Mouse (Mus musculus) urinary bladder, postnatal 10 days (tissue): ENCODE measurements around the gene Copz1.
A peak's percentile ranks its signal among the peaks of the same experiment; 100 is the strongest.
"Not testable (repeated sequence)": the region's sequence is repeated elsewhere in the genome, so short reads cannot be mapped to it uniquely, and the experiment has no call there.

Experiments
- DNase-seq: peaks from one replicate; pipeline ENCODE4 v3.0.0; 2022; ENCODE audit warnings: low spot score

Gene Copz1

DNA sequence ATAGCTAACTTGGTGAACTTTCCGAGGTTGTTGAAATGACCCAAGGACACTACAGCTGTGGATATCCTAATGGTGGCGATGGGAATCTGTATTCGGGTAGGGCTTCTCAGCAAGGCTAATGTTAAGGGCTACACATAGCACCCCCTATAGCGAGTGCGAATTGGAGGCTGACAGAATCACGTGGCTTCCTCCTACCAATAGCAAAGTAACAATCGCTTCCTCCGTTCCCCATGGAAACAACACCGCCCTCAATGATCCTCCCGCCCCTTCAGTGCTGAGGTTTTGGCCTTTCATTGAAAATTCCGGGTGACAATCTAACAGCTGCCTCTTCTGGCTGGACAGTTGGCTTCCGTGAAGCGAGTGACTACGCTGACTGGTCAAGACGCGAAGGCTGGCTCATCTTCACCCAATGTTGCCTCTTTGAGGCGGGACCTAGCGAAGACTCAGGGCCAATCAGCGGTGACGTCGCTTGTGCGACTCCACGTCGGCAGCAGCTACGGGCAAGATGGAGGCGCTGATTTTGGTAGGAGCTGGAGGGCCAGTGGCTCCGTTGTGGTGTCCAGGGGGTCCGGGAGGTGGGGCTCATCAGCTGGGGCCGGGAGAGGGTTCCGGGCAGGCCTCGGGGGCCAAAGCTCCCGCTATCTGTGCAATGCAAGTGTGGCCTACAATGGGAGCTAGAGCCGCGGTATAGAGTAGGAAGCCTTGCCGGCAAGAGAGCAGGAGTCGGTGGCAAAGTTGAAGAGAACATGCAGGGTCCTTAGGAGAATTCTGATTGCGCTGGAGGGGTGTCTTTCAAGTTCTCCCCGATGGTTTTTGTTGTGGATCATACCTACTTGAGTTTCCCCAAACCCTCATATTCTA is at the start of gene Copz1:
Gene Copz1, plus strand, starts transcription at position 296 of the 861 bp plus-strand sequence.
- DNase-seq, result peak; percentile 87

DNA sequence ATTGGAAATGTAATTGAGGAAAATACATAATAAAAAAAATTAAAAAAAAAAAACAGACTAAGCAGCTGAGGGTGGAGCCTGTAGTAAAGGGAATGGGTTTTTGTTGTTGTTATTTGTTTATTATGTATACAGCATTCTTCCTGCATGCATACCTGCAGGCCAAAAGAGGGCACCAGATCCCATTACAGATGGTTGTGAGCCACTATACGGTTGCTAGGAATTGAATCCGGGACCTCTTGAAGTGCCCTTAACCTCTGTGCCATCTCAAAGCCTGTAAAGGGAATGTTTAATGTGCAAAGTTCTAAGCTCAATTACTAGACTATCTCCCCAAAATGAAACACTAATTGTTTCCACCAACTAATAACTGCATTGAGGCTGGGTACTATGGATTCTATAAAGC is 48.4 kb upstream of the Copz1 start:
- DNase-seq, result no peak

DNA sequence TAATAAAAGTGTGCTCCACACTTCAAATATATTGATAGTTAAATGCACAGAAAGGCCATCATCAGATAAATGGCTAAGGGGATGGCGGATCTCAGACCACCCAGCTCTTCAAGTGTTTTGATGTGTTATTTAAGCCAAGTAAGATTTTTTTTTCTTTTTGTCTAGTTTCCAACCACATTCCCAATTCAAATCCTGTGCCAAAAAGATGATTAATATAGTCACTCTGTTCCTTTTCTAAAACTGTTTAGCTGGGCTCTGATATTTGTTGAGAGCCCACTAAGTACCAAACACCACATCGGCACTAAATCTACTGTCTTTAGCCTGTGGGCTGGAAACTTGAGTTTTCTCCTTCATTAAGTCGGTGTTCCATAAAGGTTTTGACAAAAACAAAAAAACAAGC is 45.5 kb upstream of the Copz1 start:
- DNase-seq, result no peak

DNA sequence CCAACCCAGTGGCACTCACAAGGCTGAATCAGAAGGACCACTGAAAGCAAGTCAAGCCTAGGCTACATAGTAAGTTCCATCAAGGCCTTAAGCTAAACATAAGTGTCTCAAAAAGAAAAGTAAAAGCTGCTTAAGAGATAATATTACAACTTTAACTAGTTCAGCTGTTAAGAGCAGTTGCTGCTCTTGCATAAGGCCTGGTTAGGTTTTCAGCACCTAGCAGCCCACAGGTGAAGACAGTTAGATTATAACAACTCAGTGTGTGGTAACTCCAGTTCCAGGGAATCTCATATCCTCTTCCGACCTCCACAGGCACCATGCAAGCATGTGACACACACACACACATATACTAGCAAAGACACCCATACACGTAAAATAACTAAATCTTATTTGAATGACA is 44.9 kb upstream of the Copz1 start:
- DNase-seq, result no peak

DNA sequence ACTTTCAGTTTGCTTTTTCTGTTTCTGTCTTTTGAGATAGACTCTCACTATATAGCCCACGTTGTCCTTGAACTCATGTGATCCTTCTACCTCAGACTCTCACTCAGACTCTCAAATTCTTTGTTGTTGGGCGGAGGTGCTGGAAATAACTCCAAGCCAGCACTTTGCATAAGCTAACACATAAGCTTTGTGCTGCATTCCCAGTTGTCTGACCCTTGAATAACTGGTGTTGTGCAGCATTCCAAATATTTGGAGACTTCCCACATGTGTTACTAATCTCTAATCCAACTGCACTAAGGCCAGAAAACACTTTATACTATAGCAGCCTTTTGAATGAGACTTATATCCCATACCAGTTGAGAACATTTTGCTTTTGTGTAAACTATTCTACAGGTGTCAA is 43.6 kb upstream of the Copz1 start:
- DNase-seq, result no peak

DNA sequence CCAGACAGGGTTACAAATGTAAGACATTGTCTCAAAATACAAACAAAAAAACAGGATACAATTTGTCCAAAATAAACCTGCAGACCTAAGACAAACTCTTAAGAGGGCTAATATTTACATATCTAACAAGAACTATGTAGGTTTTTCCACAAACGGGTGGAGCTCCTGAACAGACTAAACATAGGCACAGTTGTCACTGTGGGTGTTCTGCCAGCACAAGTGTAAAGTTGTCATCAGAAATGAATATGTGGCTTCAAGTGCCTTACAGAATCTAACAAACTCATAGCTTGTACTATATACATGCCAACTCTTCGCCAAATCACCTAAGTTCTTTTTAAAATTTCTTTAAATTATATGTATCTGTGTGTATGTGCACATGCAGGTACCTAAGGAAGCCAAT is 39.4 kb upstream of the Copz1 start:
- DNase-seq, result no peak

DNA sequence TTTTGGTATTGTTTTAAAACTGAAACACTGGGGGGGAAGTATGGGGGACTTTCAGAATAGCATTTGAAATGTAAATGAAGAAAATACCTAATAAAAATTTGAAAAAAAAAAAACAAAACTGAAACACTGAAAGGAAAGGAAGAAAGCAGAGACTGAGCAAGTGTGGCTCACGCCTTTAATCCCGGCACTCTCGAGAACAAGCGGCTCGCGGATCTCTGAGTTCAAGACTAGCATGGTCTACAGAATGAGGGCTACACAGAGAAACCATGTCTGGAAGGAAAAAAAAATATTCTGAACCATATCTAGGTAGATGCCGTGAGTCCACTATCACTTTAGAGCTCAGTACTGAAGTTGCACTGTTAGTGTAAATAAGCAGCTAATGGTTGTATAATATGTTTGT is 35.2 kb upstream of the Copz1 start:
- DNase-seq, result no peak

DNA sequence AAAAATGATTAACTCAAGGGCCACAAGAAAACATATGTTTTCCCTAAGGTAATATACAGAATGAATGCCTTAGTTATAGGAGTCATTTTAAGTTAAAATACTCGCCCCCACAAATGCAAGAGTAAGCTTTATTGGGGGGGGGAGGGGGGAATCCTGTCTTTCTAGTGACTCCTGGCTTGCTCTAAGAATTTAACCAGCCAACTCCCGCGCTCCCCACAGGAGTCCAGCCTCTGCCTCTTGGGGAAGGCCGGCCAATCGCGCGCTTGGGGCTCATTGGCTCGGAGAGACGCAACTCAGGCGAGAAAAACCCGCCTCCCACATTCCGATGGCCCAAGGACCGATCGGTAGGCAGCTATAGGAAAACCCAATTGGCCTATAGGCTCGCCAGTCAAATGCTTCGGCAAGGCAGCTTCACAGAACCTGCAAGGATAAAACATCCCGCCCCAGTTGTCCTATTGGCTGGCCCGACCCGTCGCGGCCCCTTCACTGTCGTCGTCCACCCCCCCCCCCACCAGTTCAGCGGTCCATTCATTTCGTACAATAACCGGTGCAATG is 33.3 kb upstream of the Copz1 start:
- DNase-seq, result peak; percentile 83

DNA sequence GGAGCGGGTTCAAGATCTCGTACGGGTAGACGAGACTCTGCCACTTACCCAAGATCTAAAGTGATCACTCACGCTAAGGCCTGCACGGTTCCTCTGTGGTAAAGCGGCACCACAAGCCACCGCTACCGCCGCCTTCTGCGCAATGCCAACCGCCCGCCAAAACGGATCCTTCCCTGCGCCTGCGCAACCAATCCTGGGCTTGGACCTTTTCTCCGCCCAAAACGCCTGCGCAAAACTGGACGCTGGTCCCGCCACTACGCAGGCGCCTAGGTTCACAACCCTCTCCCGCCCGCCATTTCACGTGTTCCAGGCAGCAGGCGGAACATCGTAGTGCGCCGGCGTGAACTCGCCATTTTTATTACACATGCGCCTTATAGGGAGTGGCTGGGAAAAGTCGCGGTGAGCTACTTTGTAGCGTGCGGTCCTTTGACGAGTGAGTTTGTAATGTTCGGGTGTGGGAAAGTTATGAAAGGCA is 32.8 kb upstream of the Copz1 start, which contains the start of gene Cbx5:
Gene Cbx5, minus strand, starts transcription at position 132 of the 475 bp plus-strand sequence.
- peak; percentile 90 for DNase-seq

DNA sequence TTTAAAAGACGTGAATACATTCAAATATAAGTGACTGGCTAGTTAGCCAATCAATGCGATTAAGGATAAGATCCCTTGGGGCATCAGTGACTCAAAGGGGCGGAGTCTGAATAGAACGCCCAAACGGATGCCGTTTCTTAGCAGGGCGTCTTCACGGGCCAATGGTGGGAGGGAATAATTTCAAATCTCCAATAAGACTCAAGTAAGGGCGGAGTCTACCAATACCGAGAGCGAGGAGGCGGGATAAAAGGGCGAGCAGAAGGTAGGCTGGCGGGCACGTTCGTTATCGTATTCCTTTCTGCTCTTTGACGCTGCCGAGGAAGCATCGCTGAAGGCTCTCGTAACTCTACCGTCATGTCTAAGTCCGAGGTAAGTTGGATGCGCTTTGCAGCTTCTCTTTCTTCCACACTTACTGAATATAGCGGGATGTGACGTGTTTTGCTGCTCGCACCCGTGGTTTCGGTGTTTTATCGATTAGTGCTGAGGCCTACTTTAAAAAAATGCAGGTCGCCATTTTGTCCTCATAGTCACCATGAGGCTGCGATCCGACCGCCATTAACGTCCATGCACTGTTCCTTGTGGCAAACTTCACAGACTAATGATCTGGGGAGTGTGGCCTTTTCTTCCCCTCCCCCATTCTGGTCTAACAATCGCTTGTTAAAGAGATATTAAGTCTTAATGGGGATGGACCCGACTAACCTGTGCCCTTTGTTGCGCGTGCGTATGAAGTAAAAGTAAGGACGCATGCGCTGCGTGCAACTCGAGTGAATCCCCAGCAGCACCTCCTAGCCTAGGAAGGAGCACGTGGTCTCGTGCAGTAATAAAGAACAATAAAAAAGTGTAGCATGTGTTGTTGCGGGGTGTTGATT is 32.1 kb upstream of the Copz1 start, which contains the start of gene Hnrnpa1:
Gene Hnrnpa1, plus strand, starts transcription at position 273 of the 869 bp plus-strand sequence.
- peak; percentile 62 for DNase-seq

DNA sequence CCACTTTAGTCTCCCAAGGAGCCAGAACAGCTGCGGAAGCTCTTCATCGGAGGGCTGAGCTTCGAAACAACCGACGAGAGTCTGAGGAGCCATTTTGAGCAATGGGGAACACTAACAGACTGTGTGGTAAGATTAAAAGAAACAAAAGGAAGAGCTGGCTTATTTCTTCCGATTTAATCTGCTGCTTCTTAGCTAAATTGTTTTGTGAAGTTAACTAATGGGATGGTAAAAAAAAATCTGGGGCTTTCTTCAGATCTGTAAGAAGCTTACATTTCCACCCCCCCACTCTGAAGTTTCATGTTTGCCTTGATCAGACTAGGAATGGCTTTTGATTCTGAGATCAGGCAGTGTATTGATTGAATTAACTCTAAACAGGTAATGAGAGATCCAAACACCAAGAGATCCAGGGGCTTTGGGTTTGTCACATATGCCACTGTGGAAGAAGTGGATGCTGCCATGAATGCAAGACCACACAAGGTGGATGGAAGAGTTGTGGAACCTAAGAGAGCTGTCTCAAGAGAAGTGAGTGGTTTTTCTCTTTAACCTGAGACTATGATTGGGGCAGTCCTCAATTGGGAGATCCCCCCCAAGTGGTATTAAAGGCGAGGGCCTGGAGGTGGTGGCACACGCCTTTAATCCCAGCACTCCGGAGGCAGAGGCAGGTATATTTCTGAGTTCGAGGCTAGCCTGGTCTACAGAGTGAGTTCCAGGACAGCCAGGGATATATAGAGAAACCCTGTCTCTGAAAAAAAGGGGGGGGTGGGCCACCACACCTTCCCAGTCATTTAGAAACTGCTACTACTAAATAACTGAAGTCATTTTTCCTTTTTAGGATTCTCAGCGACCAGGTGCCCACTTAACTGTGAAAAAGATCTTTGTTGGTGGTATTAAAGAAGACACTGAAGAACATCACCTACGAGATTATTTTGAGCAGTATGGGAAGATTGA is 31.2 kb upstream of the Copz1 start:
- DNase-seq, result not testable (repeated sequence)

DNA sequence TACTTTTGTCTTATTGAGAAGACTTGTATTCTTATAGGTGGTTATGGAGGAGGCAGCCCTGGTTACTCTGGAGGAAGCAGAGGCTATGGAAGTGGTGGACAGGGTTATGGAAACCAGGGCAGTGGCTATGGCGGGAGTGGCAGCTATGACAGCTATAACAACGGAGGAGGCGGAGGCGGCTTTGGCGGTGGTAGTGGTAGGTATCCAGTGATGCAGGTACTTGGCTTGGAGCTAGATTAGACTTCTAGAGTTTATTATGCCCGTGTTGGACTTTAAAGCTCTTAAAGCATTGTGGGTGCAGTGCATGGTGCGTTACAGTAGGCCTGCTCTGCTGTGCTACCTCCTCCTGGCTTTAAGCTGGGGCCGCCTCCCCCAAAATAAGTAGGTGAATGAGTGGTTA is 29.6 kb upstream of the Copz1 start:
- DNase-seq, result no peak

DNA sequence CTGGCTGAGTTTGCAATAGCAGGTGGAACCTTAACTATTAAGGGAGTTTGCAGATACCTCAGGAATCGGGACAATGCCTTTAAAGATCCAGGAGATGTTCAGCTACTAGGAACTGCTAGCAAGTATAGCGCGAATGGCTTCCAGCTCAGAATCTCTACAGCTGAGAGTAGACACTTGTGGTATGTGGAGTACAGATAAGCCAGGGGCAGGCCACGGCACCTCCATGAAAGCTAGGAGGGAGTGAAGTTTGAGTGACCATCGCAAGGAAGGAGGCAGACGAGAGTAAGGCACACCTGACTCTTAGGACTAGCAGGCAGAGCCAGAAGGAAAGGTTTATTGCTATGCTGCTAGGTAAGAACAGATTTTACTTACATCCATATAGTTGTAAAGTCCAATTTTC is 26.9 kb upstream of the Copz1 start:
- no peak for DNase-seq

DNA sequence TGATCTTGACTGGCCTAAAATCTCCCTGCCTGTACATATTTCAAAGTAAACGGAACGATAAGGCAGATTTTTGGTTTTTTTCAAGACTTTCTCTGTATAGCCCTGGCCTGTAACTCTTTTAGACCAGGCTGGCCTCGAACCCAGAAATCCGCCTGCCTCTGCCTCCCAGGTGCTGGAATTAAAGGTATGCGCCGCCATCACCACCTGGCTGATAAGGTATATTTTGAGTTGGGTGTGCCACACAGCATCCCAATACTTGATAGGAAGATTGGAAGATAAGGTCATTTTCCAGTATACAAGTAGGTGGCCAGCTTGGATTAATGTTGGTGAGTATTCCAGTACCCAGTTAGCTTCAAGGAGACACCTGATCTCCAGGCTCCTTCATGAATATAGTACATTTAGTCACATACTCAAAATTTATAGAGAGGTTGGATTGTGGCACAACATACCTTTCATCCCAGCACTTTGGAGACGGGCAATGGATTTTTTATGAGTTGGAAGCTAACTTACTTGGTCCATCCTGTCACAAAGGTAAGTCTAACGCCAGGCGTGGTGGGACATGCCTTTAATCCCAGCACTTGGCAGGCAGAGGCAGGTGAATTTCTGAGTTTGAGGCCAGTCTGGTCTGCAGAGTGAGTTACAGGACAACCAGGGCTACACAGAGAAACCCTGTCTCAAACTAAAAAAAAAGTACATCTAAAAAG is 25.3 kb upstream of the Copz1 start:
- DNase-seq, result no peak

DNA sequence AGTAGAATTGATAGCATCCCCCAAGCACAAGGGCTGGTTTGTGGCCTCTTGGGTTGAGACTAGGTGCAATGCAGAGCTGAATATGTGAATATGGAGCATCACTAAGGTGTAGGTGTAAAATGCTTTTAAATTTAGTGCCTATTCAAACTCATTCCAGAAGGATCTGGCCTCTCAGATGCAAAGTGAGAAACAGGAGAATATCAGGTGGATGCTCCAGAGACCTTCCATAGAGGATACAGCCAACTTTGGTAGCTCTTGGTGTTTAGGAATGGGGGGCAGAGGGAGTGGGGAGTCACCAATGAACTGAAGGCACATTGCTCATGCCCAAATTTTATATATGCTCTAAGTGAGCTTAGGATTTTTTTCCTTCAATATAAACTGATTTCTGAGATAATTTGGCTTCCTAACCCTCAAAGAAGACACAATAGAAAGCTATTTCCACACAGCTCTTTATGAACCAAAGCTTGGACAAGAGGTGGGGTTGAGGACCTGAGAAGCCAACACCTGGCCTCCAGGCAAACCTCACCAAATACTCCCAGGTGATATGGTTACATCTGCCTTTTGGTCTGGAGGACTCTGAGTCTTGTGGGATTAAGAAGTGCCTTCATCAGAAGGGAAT is 24.6 kb upstream of the Copz1 start:
- DNase-seq, result no peak

DNA sequence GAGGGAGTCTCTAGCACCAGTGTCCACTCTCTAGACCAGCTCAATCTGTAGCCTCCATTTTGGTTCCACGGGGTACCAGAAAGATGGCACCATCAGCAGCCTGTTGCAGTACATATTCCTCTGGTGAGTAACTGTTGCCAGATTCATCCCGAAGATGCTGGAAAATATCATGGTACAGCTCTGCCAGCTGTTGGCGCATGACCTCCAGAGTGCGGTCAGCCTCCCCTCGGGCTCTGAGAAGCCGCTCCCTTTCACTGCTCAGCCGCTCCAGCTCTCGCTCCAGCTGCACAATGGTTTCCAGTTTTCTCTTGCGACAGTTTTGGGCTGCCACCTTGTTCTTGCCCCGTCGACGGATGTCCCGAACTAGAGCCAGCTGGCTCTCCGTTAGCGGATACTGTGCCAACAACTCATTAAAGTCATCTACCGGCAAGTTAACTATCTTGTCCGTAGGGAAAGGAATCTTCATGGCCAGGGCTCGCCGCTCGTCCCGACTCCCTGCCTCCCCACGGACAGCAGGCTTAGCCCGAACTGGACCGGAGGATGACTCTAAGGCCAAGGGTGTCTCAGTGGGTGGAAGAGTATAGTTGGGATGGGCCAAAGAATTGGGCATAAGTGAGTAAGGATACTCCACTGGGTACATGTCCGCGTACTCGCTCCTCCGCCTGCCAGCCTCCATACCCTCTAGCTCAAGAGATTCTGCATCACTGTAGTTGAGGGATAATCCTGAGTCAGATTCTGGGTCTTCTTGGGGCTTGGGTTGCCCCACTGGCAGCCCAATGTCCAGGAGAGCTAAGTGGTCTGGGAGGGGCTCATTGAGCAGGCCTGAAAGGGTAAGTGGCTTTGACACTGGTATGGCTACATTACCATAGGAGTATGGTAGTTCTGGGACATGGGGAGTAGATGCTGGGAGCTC is 23.9 kb upstream of the Copz1 start:
- no peak for DNase-seq

DNA sequence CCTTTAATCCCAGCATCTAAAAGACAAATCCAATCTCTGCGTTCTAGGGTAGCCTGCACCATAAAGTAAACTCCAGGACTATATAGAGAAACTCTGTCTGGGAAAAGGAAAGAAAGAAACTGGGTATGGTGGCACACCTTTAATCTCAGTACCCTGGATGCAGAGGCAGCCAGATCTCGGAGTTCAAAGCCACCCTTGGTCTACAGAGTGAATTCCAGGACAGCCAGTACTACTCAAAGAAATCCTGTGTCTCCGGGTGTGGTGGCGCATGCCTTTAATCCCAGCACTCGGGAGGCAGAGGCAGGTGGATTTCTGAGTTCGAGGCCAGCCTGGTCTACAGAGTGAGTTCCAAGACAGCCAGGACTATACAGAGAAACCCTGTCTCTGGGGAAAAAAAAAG is 23.0 kb upstream of the Copz1 start:
- DNase-seq, result not testable (repeated sequence)

DNA sequence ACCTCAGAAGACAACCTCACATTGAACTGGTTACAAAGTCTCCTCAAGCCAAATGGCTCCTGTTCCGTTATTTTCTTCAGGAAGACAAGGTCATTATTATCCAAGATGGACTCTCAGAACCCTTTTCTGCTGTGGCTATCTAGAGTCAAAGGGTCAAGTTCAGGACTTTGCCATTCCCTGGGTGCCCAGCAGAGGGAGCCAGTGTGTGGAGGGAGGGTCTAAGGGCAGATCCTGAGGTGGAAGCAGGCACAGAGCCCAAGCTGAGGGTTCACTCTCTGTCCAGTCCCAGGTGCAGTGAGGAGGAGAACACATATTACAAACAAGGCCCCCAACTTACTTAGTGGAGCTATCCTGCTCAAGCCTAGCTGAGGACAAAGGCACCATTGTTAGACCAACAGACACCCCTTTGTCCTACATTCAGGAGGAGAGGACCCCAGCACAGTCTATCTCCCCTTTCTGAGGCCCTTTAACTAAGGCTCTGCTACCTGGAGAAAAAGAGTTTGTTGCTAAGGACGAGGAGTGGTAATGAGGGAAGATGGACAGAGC is 22.2 kb upstream of the Copz1 start:
- DNase-seq, result no peak

DNA sequence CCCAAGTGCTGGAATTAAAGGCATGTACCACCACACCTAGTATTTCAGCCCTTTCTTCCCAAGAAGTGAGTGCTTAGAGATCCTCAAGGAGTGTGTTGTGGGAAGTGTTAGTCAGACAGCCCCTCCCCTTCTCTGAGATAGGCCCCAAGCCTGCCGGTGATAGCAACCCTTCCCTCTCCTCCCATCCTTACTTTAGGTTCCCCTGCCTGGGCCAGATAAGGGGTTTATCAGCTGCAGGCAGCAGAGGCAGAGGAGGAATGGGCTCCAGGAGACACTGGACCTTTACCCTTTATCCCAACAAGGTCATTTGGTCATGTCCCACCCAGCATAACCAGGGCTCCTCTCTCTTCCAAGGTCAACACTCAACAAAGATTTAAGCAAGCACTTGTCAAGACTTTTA is 20.9 kb upstream of the Copz1 start:
- DNase-seq, result no peak
